Mouse (Mus musculus): ENCODE results near the gene Fam196b.
A peak's percentile ranks its signal among the peaks of the same experiment; 100 is the strongest.

The Fam196b gene

DNA sequence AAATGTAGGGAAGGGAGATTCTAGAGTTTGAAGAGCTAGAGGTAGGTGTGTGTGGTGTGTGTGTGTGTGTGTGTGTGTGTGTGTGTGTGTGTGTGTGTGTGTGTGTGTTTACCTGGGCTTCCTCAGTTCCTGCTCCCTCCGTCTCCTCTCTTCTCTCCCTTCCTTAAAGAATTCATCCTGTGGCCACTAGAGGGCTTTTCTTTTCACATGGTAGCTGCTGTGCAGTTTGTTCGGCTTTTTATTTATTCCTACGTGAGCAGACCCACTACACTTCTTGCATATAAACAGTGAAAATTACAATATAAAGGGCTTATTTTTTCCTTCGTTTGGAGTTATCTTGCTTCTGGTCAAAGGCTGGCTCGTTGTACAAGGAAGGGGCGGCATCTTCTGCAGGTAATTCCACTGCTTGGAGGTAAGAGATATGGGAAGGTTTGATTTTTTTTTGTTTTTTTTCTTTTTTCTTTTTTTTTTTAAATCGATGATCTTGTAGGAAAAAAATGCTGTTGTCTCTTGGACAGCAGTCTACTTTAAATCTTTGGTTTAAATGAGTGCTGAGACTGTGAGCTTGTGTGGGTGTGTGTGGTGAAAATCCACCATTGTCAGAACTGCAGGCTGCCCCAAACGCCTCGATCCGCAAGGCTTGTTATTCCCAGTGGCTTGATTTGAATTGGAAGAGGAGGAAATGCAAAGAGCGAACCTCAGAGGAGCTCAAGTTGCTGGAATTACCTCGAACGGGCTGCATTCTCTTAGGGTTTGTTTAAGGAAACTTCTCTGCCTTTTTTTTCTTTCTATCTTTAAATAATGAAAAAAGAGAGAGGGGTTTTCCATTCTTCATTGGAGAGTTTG, at the start of gene Fam196b:
Gene Fam196b, plus strand, starts transcription at position 289 of the 846 bp plus-strand sequence.
- peak; percentile 31 for DNase-seq (ENCODE audit: low read depth, low spot score)

DNA sequence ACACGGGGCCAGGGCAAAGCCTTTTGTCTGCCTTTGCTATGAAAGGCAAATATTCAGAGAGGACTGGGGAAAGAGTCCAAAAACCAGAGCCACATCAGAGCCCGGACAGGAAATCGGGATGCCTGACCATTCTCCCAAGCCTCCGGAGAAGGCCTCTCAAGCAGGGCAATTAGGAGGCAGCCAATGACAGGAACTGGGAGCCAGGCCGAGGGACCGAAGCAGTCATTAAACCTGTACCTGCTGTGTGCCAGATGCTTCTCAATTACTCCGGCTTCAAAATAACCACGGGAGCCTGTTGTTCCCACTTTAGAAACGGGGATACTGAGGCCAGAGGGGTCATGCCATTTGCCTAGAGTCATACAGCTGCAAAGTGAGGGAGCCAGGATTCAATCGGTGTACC, 42.6 kb upstream of the Fam196b start:
- no peak for DNase-seq (ENCODE audit: low read depth, low spot score)

DNA sequence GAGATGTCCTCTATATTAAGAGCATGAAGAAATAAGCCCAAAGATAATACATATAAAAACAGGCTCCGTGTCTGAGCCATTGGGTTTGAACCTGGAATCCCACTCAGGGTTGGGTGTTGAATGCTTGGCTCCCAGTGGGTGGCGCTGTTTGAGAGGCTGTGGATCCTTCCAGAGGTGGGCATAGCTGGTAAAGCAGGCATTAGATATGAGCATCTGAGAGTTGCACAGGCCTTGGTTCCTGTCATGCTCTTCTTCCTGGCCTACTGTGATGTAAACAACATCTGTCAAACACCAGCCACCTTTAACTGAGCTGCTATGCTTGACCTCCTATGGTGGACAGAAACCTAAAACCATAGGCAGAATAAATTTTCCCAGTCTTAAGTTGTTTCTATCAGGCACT, 38.7 kb upstream of the Fam196b start:
- no peak for DNase-seq (ENCODE audit: low read depth, low spot score)

DNA sequence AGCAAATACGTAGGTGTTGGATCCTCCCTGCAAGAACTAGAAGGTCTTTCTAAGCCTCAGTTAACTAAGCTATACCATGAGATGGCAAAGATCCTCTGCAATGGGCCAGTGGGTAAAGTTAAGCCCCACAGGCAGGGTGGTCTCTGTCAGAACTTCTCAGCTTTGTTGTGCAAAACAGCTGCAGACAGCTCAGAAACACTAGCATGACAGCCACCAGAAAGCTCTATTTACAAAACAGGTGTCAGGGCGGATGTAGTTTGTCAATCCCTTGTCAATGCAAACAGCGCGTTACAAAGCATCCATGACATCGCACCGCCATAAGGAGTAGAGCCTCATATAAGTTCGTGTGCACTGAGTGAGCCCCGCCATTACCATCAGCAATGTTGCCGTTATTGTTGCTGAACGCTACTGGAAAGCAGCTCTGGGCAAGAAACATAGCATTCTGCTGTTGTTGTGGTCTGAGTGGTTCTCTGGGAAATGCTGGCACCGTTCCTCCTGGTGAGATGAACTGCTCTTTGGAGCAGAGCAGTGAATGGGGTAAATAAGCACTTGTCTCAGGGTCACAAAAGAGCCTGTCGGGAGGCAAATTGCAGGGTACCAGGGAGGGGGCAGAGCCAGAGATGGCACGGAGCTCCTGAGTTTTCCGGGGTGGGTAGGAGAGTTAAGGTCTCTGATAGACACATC, 38.1 kb upstream of the Fam196b start:
- no peak for DNase-seq (ENCODE audit: low read depth, low spot score)

DNA sequence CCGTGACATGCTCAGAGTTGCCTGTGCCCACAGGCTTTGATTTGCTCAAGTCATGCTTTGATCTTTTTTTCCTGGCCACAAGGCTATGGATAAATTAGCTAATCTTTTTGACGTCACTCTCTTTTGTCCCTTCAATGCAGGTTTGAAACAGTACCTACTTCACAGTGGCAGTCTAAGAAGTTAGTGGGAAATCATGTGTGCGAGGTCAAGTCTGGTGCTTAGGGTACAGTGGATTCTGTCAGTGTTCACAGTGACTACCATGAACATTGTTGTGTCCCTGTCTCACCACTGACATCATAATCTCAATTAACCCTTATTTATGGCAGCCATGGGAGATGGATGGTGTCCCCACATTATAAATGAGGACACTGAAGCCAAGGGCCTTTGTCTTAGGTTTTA, 37.6 kb upstream of the Fam196b start:
- no peak for DNase-seq (ENCODE audit: low read depth, low spot score)

DNA sequence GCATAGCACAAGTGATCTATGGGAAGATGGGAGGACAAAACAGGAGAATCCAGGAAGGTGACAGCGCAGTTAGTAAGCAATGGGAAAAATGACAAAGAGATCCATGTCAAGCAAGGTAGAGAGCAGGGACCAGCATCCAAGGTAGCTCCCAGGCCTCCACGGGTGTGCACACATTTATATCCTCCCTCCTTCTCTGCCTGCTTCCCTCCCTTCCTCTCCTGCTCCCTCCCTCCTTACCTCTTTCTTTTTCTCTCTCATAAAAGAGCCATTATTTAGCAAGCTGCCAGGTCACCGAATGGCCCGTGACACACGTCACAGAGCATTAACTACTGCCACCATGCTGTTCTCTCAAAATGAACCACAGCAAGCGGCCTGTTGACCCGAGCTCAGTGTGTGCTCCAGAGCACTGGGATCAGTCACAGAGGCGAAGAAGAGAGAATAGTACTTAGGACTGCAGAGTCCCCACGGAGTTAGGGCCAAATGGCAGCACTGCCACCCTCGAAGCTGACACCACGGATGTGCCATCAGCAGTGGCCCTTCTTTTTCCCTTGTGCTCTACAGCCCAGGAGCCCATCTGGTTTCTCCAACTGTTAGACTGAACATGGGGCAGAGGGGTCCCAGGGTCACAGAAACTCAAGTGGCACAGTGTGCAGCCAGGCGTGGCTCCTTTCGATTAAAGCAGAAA, 30.4 kb upstream of the Fam196b start:
- no peak for DNase-seq (ENCODE audit: low read depth, low spot score)

DNA sequence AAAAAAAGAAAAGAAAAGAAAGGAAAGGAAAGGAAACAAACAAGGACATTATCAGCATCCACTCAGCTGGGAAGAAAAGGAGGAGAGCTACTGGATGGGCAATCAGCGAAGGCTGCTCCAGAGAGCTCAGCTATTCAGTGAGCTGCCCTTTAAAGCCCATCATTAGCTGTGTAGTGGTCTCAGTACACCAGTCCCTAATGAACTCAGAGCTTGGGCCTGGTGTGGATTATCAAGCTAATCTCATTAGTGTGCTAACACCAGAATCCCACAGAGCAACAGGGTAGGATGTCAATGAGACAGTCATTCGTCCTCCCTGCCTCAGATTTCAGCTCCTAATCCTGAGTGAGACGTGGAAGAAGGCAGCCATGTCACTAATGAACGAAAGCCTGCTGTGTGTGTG, 24.4 kb upstream of the Fam196b start:
- no peak for DNase-seq (ENCODE audit: low read depth, low spot score)

DNA sequence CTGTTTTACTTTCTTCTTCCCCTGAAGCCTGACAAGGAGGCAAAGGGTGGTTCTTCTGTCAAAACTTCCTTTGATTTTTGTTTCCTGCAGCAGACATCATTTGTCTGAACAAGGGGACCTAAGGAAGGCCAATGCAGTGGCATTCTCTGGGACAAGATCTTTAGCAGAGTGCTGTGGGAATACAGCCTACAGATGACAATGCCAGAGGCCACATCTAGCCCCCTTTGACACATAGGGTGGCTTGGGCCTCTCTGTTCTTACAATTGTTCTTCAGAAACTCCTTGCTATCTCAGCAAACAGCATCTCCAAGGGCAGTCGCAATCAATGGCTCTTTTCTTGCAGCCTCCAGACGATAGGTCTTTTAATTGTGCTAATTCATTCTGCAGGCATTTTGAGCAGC, 23.9 kb upstream of the Fam196b start:
- DNase-seq (ENCODE audit: low read depth, low spot score): no peak

DNA sequence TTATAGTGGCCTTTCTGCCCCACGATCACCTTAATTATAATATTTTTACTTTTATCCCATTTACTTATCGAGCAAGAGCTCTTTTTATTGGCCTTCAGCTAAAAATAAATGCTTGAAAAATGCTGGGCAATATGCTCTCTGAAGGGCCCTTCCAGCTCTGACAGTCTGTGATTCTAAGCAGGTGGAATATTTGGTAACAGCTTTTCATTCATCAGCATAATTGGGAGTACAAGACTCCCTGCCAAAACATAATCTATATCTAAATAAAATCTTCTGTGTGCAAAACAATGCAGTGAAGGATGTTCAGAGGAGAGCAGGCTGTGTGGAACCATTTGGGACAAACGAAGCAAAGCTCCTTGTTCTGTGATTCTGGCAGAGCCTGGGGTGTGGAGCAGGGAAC, 23.3 kb upstream of the Fam196b start:
- no peak for DNase-seq (ENCODE audit: low read depth, low spot score)

DNA sequence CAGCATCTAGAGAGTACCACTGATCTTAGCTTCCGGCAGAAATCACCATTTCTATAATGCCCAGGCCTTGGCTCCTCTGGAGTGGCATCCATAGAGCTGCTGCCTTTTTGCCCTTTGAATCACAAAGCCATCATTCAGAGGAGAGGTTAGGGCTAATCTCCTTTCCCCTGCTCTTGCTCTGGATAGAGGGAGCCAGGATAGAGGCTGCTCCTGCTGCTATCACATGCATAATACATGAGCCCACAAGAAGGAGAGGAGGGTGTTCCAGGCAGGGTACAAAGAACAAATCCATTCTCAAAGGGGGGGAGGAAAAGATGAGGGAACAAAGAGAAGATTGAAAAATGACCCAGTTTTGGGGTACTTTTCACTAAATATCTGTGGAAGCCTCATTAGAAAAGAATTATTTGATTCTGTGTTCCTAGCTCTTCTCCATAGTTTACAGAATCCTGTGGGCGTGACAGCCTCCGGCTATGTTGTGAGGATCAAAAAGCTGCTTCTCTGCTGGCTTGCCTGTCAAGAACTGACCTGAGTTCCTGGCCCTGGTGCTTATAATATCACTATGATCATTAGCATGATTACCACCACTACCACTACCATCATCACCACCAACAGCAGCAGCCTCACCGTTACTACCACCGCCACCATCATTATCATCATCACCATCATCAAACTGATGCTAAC, 16.8 kb upstream of the Fam196b start:
- no peak for DNase-seq (ENCODE audit: low read depth, low spot score)

DNA sequence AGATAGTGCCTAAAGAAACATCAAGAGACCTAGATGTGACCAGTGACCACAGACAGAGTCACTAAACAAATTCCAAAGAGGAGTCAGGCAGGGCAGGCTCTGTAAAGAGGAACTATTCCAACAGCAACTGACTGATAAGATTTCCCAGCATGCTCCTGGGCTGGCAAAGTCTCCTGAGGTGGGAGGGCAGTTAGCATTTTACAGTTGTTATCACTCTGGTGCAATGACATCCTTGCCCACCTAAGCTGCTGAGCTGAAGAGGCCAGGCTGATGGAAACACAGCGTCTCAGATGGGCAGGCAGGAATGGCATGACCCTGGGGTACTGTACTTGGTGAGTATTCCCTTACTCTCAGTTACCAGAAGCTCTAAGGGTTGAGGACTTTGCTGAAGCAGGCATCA, 15.1 kb upstream of the Fam196b start:
- DNase-seq (ENCODE audit: low read depth, low spot score): no peak

DNA sequence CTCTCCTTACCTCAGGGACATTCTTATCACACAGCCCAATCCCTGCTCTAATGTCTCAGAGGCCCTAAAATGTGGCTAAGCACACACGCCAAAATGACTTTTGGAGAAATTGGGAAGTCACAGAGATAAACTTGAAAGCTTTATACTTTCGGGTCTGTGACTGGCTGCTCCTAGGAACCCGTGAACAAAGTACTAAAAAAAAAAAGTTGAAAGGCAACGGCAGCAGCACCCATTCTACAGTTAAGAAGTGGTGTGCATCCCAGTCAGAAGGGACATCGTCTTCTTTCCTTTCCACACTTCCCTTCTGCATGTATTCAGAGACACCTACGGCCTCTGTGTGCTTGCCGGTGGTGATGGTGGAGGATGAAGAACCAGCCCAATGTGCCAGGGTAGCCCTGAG, 14.6 kb upstream of the Fam196b start:
- no peak for DNase-seq (ENCODE audit: low read depth, low spot score)

DNA sequence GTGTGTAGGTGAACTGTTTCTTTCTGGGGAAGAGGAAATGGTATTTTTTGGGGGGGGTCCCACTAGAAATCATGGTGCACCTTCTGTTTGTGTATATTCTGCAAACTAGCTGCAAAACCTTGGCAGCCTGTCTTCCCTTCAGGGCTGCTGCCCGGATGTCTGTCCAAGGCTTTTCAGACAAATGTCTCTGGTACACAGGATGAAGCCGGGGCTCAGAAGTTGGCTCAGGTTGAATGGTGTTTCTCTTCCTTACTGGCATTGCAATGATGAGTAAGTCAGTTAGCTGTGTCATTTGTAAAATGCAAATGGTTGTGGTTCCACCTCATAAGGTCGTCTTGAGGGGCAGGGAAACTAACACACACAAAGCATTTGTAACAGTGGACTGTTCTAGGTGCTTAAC, 8.4 kb upstream of the Fam196b start:
- DNase-seq (ENCODE audit: low read depth, low spot score): no peak

DNA sequence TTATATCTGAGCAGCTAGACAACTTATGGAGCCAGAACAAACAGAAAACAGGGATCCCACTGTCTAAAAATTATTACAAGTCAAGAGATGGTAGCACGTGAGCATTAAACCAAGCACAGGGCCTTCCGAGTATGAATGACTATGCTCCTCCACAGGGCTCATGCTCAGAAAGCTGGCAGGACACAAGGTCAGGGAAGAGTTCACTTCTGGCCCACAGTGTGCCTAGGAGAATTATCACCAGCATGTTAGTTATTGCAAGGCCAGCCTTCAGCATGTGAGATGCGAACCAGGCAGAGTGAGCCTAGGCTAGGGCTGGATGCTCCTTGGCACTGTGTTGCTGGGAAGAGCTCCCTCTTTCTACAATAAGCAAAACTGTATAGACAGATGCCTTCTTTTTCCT, 5.9 kb upstream of the Fam196b start:
- DNase-seq (ENCODE audit: low read depth, low spot score): no peak

DNA sequence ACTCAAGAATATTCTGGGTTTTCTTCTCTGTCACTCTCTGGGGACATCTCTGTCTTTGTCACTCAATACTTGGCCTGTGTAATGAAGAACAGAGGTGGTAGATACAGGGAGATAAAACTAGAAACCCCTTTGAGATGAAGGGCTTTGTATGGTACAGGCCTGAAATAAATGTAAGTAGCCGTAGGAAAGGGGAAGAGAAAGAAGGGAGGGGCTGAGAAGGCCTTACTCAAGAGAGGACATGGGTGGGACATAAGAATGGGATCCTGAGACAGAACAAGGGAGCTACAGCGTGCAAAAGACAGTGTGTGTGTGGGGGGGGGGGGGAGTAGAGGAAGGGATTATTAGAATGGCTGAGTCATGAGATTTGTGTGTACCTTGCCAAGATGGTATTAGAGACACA, 5.3 kb upstream of the Fam196b start:
- no peak for DNase-seq (ENCODE audit: low read depth, low spot score)

DNA sequence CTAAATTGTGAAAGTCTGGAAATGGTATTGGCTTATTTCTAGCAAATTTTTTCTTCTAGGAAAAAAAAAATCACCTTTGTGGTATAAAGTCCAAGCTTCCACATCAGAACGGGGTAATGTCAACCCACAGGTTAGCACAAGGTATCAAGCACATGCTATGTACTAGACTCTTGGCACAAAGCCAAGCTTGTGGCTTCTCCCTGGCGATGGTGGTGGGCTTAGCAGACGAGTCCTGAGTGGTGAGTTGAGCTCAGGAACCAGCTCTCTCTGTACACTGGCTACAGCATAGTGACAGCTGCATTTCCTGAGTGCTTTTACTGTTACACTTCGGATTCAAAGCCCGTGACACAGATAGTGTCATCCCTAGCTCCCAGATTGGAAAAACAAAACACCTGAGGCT, 2.9 kb upstream of the Fam196b start:
- no peak for DNase-seq (ENCODE audit: low read depth, low spot score)

DNA sequence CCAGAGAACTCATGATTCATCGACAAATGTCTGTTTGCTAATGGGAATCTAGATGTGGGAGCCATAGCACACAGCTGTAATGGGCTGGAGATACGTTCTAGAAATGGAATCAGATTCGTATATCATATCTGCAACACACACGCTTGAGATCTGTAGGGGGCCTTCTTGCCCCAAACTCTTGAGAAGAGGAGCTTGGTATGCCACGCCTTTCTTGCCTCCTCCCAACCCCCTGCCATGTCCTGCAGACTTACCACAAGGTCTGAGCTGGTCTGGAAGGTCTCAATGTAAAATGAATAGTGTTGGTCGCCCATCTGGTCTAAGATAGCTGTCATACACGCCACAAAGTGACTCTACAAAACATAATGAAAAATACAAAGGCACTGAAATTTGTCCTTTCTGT, 2.4 kb upstream of the Fam196b start:
- DNase-seq (ENCODE audit: low read depth, low spot score): no peak

DNA sequence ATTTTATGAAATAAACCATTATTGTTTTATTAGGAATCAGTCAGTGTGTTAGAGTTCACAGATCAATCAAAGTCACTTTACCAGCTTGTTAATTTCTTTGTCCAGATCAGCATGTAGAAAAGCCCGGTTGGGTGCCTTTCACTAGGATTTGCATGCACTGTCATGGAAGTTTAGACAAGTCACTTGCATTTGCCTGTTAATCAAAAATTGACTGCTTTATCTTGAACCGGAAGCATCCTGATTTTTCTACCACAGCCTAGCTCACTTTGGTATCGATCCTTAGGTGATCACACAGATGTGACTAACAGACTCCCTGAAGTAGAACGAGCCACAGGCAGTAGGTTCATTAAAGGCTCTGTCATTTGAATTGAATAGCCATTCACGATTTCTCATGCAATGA, 761 bp downstream of the Fam196b start:
- DNase-seq (ENCODE audit: low read depth, low spot score): no peak

DNA sequence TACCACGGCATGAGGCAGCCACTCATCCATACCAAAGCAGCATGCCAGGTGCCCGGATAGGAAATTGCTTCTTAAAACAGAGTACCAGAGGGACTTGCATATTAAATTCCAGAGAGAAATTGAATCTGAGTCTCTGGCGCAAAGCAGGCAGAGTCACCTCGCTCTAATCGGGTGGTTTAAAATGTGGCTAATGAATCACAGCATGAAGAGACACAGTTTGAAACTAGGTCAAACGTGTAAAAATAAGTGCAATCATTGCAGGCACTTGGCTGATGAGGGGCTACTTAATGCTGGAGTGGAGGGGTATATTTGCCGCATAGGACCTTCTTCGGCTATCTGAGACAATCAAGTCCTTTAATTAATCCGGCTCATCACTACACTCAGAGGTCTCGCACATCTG, 1.6 kb downstream of the Fam196b start:
- DNase-seq (ENCODE audit: low read depth, low spot score): no peak

DNA sequence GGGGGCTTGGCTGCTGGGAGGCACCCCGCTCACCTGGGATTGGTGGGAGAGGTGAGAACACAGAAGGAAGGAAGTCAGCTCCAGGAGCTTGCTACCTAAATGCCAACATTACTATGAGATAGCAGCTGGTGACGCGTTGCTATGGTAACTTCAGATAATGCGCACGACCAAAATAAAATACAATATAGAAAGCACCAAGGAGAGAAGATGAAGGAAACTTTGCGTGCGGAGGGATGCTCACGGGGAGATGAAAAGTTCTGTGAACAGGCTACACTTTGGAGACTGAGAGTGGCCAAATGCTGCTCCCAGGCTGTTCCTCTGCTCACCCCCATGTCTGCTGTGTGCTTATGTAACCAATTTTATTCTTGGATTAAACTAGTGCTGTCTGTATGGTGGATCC, 2.4 kb downstream of the Fam196b start:
- DNase-seq (ENCODE audit: low read depth, low spot score): no peak

DNA sequence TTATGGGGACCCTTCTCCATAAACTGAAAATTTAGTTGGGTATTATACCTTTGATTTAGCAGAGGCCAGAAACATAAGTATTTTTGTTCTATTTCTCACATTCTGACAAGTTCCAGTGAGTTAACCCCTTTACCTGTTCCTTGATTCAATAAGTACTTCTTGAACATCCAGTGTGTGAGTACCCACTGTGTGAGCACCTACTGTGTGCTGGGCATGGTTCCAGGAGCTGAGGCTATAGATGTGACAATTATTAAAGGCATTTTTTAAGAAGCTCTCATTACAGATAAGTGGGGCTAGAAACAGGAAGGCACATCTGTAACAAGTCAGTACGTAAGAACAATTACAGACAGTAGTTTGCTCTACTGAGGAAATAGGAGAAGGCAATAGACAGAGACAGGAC, 4.7 kb downstream of the Fam196b start:
- DNase-seq (ENCODE audit: low read depth, low spot score): no peak

DNA sequence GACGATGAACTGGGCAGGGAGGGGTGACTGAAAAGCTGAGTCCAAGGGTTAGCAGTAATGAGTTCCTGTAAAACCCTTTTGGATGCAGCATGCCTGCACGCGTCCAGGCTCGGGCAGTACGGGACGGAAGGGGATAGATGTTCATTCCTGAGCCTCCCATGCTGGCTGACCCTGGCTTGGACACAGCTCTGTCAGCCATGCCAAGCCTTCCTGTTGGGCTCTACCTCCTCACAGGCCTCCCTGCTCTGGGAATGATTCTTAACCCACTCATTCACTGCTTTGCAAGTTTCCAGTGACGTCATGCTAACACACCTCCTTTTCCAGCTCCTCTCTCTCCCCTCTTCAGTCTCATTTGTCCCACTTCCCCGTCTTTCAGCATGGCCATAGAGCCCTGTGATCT, 9.0 kb downstream of the Fam196b start:
- no peak for DNase-seq (ENCODE audit: low read depth, low spot score)

All from embryo, embryonic 11.5 days (tissue).